ENCODE assay signal across 18 mouse cellular contexts in the genomic region with DNA sequence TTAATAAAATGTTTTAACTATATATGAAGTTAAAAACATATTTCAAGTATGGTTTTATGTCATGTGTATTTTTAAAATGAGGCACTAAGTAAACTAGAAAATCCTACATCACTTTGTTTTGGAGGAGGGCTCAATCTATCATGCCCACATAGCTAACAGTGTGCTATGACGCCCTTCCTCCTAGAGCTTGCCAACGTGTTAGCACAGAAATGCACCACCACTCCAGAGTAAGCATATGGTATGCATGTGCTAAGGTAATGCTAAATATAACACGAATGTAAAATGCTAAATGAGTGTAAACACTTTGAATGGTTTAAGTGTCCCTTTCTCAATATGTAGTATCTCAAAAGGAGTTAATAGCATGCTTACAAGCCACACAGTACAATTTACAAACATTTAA.
"Had no signal": no experiment of that assay in that cellular context is flagged by ENCODE, and none has a peak within 500 bp of the region (broad histone marks: within the 10 kb centered on the region; RNA-seq: fewer than 3 reads in every experiment).

No protein-coding gene starts in this region.

- DNase-seq: lung, embryonic 14.5 days; lung, postnatal 10 days; lung, postnatal 4 days; midbrain, embryonic 14.5 days; retina, postnatal 1 day; right cerebral cortex, adult 18-20 months; right cerebral cortex, postnatal 25 days; right cerebral cortex, postnatal 4 days; spleen, adult 18-20 months; thymus, adult 18-20 months; thymus, postnatal 14 days; thymus, postnatal 36 days had no signal

- H3K4me2 ChIP-seq: lung, embryonic 14.5 days; midbrain, embryonic 12.5 days; neural tube, embryonic 13.5 days; neural tube, embryonic 15.5 days had no signal

- H3K27ac ChIP-seq: midbrain, embryonic 10.5 days; midbrain, embryonic 12.5 days; neural tube, embryonic 13.5 days; neural tube, embryonic 15.5 days had no signal

- H3K9me3 ChIP-seq: midbrain, embryonic 10.5 days; midbrain, embryonic 12.5 days; neural tube, embryonic 13.5 days; neural tube, embryonic 15.5 days had no signal

- ATAC-seq: midbrain, embryonic 16.5 days had no signal

- H3K36me3 ChIP-seq: midbrain, embryonic 10.5 days; midbrain, embryonic 12.5 days; neural tube, embryonic 13.5 days; neural tube, embryonic 15.5 days had no signal

- H3K27me3 ChIP-seq: midbrain, embryonic 12.5 days; neural tube, embryonic 13.5 days; neural tube, embryonic 15.5 days had no signal

- H3K9ac ChIP-seq: lung, embryonic 14.5 days; midbrain, embryonic 12.5 days; neural tube, embryonic 13.5 days; neural tube, embryonic 15.5 days had no signal

- H3K4me3 ChIP-seq: midbrain, embryonic 10.5 days; midbrain, embryonic 12.5 days; myocyte; neural tube, embryonic 13.5 days; neural tube, embryonic 15.5 days had no signal

- H3K4me1 ChIP-seq: midbrain, embryonic 12.5 days; neural tube, embryonic 13.5 days; neural tube, embryonic 15.5 days had no signal
